Mouse (Mus musculus) heart, embryonic 11.5 days (tissue): ENCODE measurements at regions not wholly inside any gene's neighbourhood (a gene's known extent, or its start where the extent isn't known, plus 50 kb on each side); places are given as distances from the start of the nearest gene placed in this dataset.

ENCODE experiments used
- ATAC-seq: fragments of 200-750 bp; cut with Nextera tagmentation; replicated peaks from 2 replicates; pipeline ENCODE4 v1.8.0; 2017; ENCODE audit warnings: moderate library complexity; ENCODE audit not compliant: insufficient number of reproducible peaks, low FRiP score, low TSS enrichment
- H3K27ac ChIP-seq: fragments of 300-500 bp; sonication (generic); 2 replicates; pipeline ENCODE4 v1.5.1; 2014; ENCODE audit warnings: mild to moderate bottlenecking, low read depth, low read length
- H3K27me3 ChIP-seq: fragments of 300-500 bp; sonication (generic); 2 replicates; pipeline ENCODE4 v1.6.1; 2014; ENCODE audit warnings: mild to moderate bottlenecking, low read length, mixed read lengths; ENCODE audit not compliant: control insufficient read depth, insufficient read depth
- H3K36me3 ChIP-seq: fragments of 300-500 bp; sonication (generic); 2 replicates; pipeline ENCODE4 v1.6.1; 2014; ENCODE audit warnings: mild to moderate bottlenecking, low read length, moderate library complexity, mixed read lengths; ENCODE audit not compliant: control insufficient read depth, insufficient read depth
- H3K4me1 ChIP-seq: fragments of 300-500 bp; sonication (generic); 2 replicates; pipeline ENCODE4 v1.6.1; 2014; ENCODE audit warnings: low read length; ENCODE audit not compliant: control insufficient read depth, insufficient read depth
- H3K4me2 ChIP-seq: fragments of 300-500 bp; sonication (generic); 2 replicates; pipeline ENCODE4 v1.6.1; 2014; ENCODE audit warnings: mild to moderate bottlenecking, moderate library complexity
- H3K4me3 ChIP-seq: fragments of 300-500 bp; sonication (generic); 2 replicates; pipeline ENCODE4 v1.5.1; 2014; ENCODE audit warnings: low read depth, low read length
- H3K9ac ChIP-seq: fragments of 300-500 bp; sonication (generic); 2 replicates; pipeline ENCODE4 v1.6.1; 2014; ENCODE audit warnings: mild to moderate bottlenecking, low read depth, low read length, moderate library complexity
- H3K9me3 ChIP-seq: fragments of 300-500 bp; sonication (generic); replicated peaks from 2 replicates; pipeline ENCODE4 v1.6.1; 2016; ENCODE audit warnings: low read length; ENCODE audit not compliant: control insufficient read depth
- WGBS: fragments of 180-500 bp; shearing (Covaris S2); extraction: QIAGEN DNeasy Blood & Tissue Kit; methylation state at CpG from one replicate; pipeline ENCODE4 v1.1.7; 2014; ENCODE audit not compliant: insufficient replicate concordance; 5-methylcytosine and 5-hydroxymethylcytosine counted together

DNA sequence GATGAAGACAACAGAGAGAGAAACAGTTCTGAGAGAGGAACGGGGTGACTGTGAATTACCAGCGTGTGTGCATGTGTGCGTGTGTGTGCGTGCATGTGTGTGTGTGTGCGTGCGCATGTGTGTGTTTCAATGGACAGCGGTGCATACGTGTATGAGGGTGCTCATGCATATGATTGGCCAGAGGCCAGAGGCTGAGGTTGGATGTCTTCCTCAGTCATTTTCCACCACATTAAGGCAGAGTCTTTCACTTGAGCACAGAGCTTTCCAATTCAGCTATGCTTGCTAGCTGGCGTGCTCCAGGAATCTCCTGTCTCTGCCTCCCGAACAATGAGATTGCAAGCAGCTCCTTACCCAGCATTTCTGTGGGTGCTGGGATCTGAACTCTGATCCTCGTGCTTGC, 104.4 kb downstream of the Tsen15 start:
- Histone ChIP-seq H3K36me3 (no peaks in the 10 kb centered on the region), H3K4me1 (no peaks in the 10 kb centered on the region), H3K9me3 (no peaks in the 10 kb centered on the region), H3K27ac (no peak overlapping the region), H3K27me3 (no peaks in the 10 kb centered on the region; the same call in 1 of the 2 replicates), H3K9ac (no peak overlapping the region), H3K4me3 (no peak overlapping the region), H3K4me2 (no peak overlapping the region)
- ATAC-seq, result no peak
- WGBS, result 88% methylated on average over 11 of the region's 11 CpGs

GRCm38 (mm10) chr1:152281201-152281600, 105.3 kb downstream of the Tsen15 start:
- no peak overlapping the region for H3K4me3 ChIP-seq
- no peaks in the 10 kb centered on the region for H3K9me3 ChIP-seq
- 64% methylated on average over 8 of the region's 8 CpGs for WGBS
- no peaks in the 10 kb centered on the region for H3K27me3 ChIP-seq
- ATAC-seq, result no peak
- H3K36me3 ChIP-seq, result no peaks in the 10 kb centered on the region
- H3K4me1 ChIP-seq, result no peaks in the 10 kb centered on the region
- H3K9ac ChIP-seq, result no peak overlapping the region
- no peak overlapping the region for H3K27ac ChIP-seq
- H3K4me2 ChIP-seq, result no peak overlapping the region

DNA sequence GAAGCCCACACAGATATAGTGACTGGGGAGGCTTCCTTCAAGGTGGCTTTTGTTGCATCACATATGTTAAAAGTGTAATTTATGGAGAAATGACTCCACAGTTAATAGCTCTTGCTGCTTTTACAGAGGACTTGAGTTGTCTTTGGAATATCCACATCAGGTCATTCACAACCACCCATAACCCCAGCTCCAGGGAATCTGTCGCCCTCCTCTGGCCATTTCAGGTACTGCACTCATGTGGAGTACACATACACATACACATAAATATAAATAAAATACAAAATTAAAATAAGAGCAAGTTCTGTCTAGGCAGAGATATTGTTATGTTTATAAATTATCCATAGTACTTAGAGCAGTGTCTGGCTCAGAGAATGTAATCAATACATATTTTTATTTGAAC, 106.5 kb downstream of the Tsen15 start:
- WGBS, result 19% methylated on average over 1 of the region's 1 CpGs
- Histone ChIP-seq H3K27ac (no peak overlapping the region), H3K4me2 (no peak overlapping the region), H3K27me3 (no peaks in the 10 kb centered on the region), H3K4me1 (no peaks in the 10 kb centered on the region), H3K36me3 (no peaks in the 10 kb centered on the region), H3K4me3 (no peak overlapping the region), H3K9me3 (no peaks in the 10 kb centered on the region), H3K9ac (no peak overlapping the region)
- ATAC-seq, result no peak

DNA sequence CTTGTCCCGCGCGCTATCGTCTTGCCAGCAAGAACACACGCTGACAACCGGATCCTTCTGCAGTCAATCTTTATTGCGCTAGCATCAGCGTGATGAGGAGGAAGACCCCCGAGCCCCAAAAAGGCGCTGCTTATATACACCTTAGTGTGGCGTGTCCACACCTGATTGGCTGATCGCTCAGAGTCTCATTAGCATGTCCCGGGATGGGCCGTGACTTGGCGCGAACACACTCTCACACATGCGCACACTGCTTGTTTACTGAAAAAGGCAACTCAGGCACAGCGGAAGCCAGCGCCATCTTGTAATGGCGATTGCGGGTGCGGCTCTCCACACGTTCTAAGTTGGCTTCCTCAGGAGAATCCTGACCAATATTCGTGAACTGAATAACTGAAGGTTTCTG, 111.5 kb downstream of the Tsen15 start:
- no peak overlapping the region for H3K9ac ChIP-seq
- H3K4me2 ChIP-seq, result no peak overlapping the region
- H3K27me3 ChIP-seq, result no peaks in the 10 kb centered on the region
- WGBS, result 93% methylated on average over 24 of the region's 24 CpGs
- H3K4me1 ChIP-seq, result no peaks in the 10 kb centered on the region
- no peaks in the 10 kb centered on the region for H3K36me3 ChIP-seq
- H3K9me3 ChIP-seq, result no peaks in the 10 kb centered on the region
- H3K27ac ChIP-seq, result no peak overlapping the region
- ATAC-seq, result no peak
- no peak overlapping the region for H3K4me3 ChIP-seq

- Histone ChIP-seq H3K27me3 (no peaks in the 10 kb centered on the region), H3K9me3 (no peaks in the 10 kb centered on the region)
Measured at GRCm38 (mm10) chr1:152273430-152273829, 113.1 kb downstream of the Tsen15 start.

DNA sequence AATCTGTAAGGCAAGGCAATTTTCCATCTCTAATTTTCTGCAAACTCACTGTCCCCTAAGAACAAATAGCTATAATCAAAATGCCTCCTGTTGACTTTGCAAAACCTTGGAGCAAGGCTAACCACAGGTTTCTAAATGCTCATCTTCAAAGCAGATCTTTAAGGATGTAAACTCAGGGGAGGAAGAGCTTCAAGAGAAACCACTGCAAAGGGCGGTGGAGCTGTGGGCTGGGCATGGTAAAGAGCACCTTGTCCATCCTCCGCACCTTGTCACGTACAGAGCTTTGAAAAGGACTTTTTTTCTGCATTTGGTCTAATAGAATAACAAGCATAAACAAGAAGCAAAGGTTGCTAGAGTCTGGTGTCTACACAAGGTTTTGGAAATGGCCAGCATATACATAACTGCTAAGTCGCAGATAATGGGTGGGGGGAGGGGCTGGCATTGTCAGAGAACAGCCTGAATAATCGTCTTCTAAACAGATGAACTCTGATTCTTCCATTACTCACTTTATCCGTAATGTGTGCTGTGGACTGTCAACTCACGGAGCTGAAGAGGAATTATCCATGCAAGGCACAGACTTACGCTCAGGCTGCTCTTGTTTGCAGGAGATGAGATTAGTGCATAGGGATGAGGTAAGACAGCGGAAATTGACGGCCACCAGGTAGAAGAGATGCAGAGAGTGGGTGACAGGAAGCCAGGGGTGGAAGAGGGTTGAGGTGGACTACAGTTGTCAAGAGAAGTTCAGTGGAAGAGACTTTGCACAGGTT, 116.4 kb downstream of the Tsen15 start:
- ATAC-seq, result no peak
- no peaks in the 10 kb centered on the region for H3K27me3 ChIP-seq
- no peaks in the 10 kb centered on the region for H3K4me1 ChIP-seq
- no peaks in the 10 kb centered on the region for H3K9me3 ChIP-seq
- no peak overlapping the region for H3K9ac ChIP-seq
- no peak overlapping the region for H3K4me3 ChIP-seq
- no peak overlapping the region for H3K27ac ChIP-seq
- H3K4me2 ChIP-seq, result no peak overlapping the region
- no peaks in the 10 kb centered on the region for H3K36me3 ChIP-seq
- 60% methylated on average over 10 of the region's 10 CpGs for WGBS

More at GRCm38 (mm10) chr1:152273430-152273829, 113.1 kb downstream of the Tsen15 start:
- Histone ChIP-seq H3K4me3 (no peak overlapping the region), H3K27ac (no peak overlapping the region), H3K36me3 (no peaks in the 10 kb centered on the region), H3K9ac (no peak overlapping the region), H3K4me1 (no peaks in the 10 kb centered on the region), H3K4me2 (no peak overlapping the region)
- 86% methylated on average over 1 of the region's 1 CpGs for WGBS
- ATAC-seq, result no peak

DNA sequence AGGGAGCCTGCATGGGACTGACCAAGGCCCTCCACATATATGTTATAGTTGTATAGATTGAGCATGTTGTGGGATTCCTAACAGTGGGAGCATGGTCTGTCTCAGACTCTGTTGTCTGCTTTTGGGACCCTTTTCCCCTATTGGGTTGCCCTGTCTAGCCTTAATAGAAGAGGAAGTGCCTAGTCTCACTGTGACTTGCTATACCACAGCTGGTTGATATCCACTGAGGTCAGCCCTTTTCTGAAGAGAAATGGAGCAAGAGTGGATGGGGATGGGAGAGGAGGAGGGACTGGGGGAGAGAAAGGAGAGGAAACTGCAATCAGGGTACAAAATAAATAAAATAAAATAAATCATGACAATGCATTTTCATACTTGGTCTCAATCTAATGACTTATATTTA, 120.1 kb downstream of the Tsen15 start:
- no peaks in the 10 kb centered on the region for H3K4me1 ChIP-seq
- H3K27me3 ChIP-seq, result no peaks in the 10 kb centered on the region
- no peaks in the 10 kb centered on the region for H3K9me3 ChIP-seq
- no peak overlapping the region for H3K27ac ChIP-seq
- no peak overlapping the region for H3K4me2 ChIP-seq
- no peak overlapping the region for H3K4me3 ChIP-seq
- H3K36me3 ChIP-seq, result no peaks in the 10 kb centered on the region
- H3K9ac ChIP-seq, result no peak overlapping the region
- ATAC-seq, result no peak

- no peak overlapping the region for H3K4me3 ChIP-seq
- WGBS, result 77% methylated on average over 6 of the region's 6 CpGs
- no peak overlapping the region for H3K9ac ChIP-seq
- H3K27ac ChIP-seq, result no peak overlapping the region
- no peak for ATAC-seq
- no peaks in the 10 kb centered on the region for H3K36me3 ChIP-seq
- no peaks in the 10 kb centered on the region for H3K9me3 ChIP-seq
- no peaks in the 10 kb centered on the region for H3K27me3 ChIP-seq
- no peak overlapping the region for H3K4me2 ChIP-seq
- no peaks in the 10 kb centered on the region for H3K4me1 ChIP-seq
Measured at GRCm38 (mm10) chr1:152264981-152265380, 121.5 kb downstream of the Tsen15 start.

GRCm38 (mm10) chr1:152261472-152261871, 125.0 kb downstream of the Tsen15 start:
- Histone ChIP-seq H3K36me3 (no peaks in the 10 kb centered on the region), H3K9me3 (no peaks in the 10 kb centered on the region), H3K9ac (no peak overlapping the region), H3K27ac (no peak overlapping the region), H3K27me3 (no peaks in the 10 kb centered on the region), H3K4me1 (no peaks in the 10 kb centered on the region), H3K4me3 (no peak overlapping the region), H3K4me2 (no peak overlapping the region)
- WGBS, result 49% methylated on average over 4 of the region's 4 CpGs
- no peak for ATAC-seq
